Mouse (Mus musculus): ENCODE results near the gene Spdye4c.

GRCm38 (mm10) chr2:128552080-128552791 is 38.8 kb upstream of the Spdye4c start:
- TF ChIP-seq CTCF (IDR thresholded peaks at IDR 0.05 in 2 of 3, conservative IDR thresholded peaks at IDR 0.05 in 1 of 3; ENCODE audit: control insufficient read depth in 1 of 3, insufficient read depth in 1 of 3, low read depth in 2 of 3, low read length in 3 of 3, poor library complexity in 1 of 3, severe bottlenecking in 1 of 3) (no peak), ZKSCAN1 (IDR thresholded peaks at IDR 0.05; ENCODE audit: low read depth, low read length) (no peak), POLR2AphosphoS2 (IDR thresholded peaks at IDR 0.05; ENCODE audit: low read length) (no peak), TAL1 (IDR thresholded peaks at IDR 0.05; ENCODE audit: low read length) (no peak), ELF1 (IDR thresholded peaks at IDR 0.05; ENCODE audit: low read depth, low read length) (no peak), USF1 (IDR thresholded peaks at IDR 0.05; ENCODE audit: low read depth, low read length) (no peak), GABPA (IDR thresholded peaks at IDR 0.05; ENCODE audit: low read depth, low read length) (no peak), SMC3 (IDR thresholded peaks at IDR 0.05; ENCODE audit: low read depth, low read length) (no peak)
